ENCODE assay signal across 1 mouse cellular context in genomic region chr5:24351701-24352171, GRCm38 (mm10).
TF ChIP-seq lines count a peak whose summit lies in the region.

No protein-coding gene starts in this region.

TF ChIP-seq in C2C12, 6 proteins besides CTCF, POLR2A, EP300 and RAD21 (continued from another document):
- TF ChIP-seq MAX (IDR thresholded peaks at IDR 0.05) (no peak), USF1 (IDR thresholded peaks at IDR 0.05; ENCODE audit: low read depth) (no peak), CEBPB (IDR thresholded peaks at IDR 0.05; ENCODE audit: low read depth) (no peak)
